Mouse (Mus musculus) lung, embryonic 14.5 days (tissue): Measurements from ENCODE around the gene Hist1h2ae. TPM values are rescaled to one million over a fixed set of nuclear protein-coding genes. Genes with fewer than 3 reads are reported as not detected.
A peak's percentile ranks its signal among the peaks of the same experiment; 100 is the strongest.

Experiments used
- ATAC-seq: fragments of 200-750 bp; cut with Nextera tagmentation; 2 replicates; pipeline ENCODE4 v1.8.0; 2017; ENCODE audit warnings: mild to moderate bottlenecking, moderate TSS enrichment, moderate library complexity; ENCODE audit not compliant: insufficient read depth
- DNase-seq: peaks from one replicate; pipeline ENCODE4 v3.0.0-alpha.2; 2015
- H3K27ac ChIP-seq: fragments of 300-500 bp; sonication (generic); 2 replicates; pipeline ENCODE4 v1.5.1; 2014; ENCODE audit warnings: low read depth, mild to moderate bottlenecking, moderate library complexity
- H3K27me3 ChIP-seq: fragments of 300-500 bp; sonication (generic); 2 replicates; pipeline ENCODE4 v1.6.1; 2014; ENCODE audit warnings: low read length, control low read depth; ENCODE audit not compliant: insufficient read depth
- H3K36me3 ChIP-seq: fragments of 300-500 bp; sonication (generic); 2 replicates; pipeline ENCODE4 v1.6.1; 2014; ENCODE audit warnings: control low read depth; ENCODE audit not compliant: insufficient read depth
- H3K4me1 ChIP-seq: fragments of 300-500 bp; sonication (generic); 2 replicates; pipeline ENCODE4 v1.6.1; 2014; ENCODE audit warnings: antibody characterized with exemption, control low read depth; ENCODE audit not compliant: insufficient read depth
- H3K4me2 ChIP-seq: fragments of 300-500 bp; sonication (generic); 2 replicates; pipeline ENCODE4 v1.6.1; 2014; ENCODE audit warnings: mild to moderate bottlenecking
- H3K4me3 ChIP-seq: fragments of 300-500 bp; sonication (generic); 2 replicates; pipeline ENCODE4 v1.5.1; 2014; ENCODE audit warnings: low read depth, low read length
- H3K9ac ChIP-seq: fragments of 300-500 bp; sonication (generic); 2 replicates; pipeline ENCODE4 v1.6.1; 2014
- H3K9me3 ChIP-seq: fragments of 300-500 bp; sonication (generic); 2 replicates; pipeline ENCODE4 v1.6.1; 2016; ENCODE audit warnings: low read depth, low read length, control low read depth
- CTCF ChIP-seq: IDR thresholded peaks from 2 replicates; pipeline ENCODE4 v1.5.1; 2016; ENCODE audit warnings: antibody characterized with exemption, low read depth
- WGBS: fragments of 180-500 bp; shearing (Covaris S2); extraction: QIAGEN DNeasy Blood & Tissue Kit; methylation state at CpG from one replicate; pipeline ENCODE4 v1.1.7; 2014; 5-methylcytosine and 5-hydroxymethylcytosine counted together
- microRNA-seq: library from miRNA; unstranded; fragments of <30 nt; microRNA quantifications from one replicate; pipeline ENCODE4, GENCODE M21; 2016; ENCODE audit warnings: borderline number of aligned reads
- polyA plus RNA-seq: library from polyadenylated mRNA; unstranded; fragments of >200 nt; fragmentation: Nextera tagmentation; extraction: Ambion mirVana; gene quantifications from 2 replicates; pipeline ENCODE4 v1.2.1, GENCODE M21; 2014

Gene Hist1h2ae
- polyA plus RNA-seq, 1 experiment from 2014 or later = 166 TPM

- 1% methylated on average over 10 of the region's 10 CpGs for WGBS
- ATAC-seq = no peak
- Histone ChIP-seq H3K4me1 (0 out of 2 replicates have a peak, but pooled peaks cover 10% of the 10 kb centered on the region), H3K27me3 (no peaks in the 10 kb centered on the region), H3K27ac (no peak overlapping the region), H3K9ac (peak overlapping the region; percentile 13; the same call in 1 of the 2 replicates), H3K4me3 (peak overlapping the region; percentile 36), H3K9me3 (no peaks in the 10 kb centered on the region), H3K36me3 (no peaks in the 10 kb centered on the region), H3K4me2 (peak overlapping the region; percentile 53)
- TF ChIP-seq CTCF = no peak
- DNase-seq = peak; percentile 74
Measured at GRCm38 (mm10) chr13:23525901-23526300, 45.1 kb downstream of the Hist1h2ae start.

- ATAC-seq (no peak; the same call in 1 of the 2 replicates), DNase-seq (peak; percentile 90)
- H3K36me3 ChIP-seq = no peaks in the 10 kb centered on the region
- H3K4me3 ChIP-seq = no peak overlapping the region
- H3K27me3 ChIP-seq = no peaks in the 10 kb centered on the region
- no peak overlapping the region for H3K9ac ChIP-seq
- no peaks in the 10 kb centered on the region for H3K9me3 ChIP-seq
- 0 out of 2 replicates have a peak, but pooled peaks cover 10% of the 10 kb centered on the region for H3K4me1 ChIP-seq
- 5% methylated on average over 5 of the region's 5 CpGs for WGBS
- peak; percentile 88 for TF ChIP-seq CTCF
- H3K27ac ChIP-seq = no peak overlapping the region
- H3K4me2 ChIP-seq = 0 out of 2 replicates have a peak overlapping the region, but pooled peaks have one; percentile 20
Measured at GRCm38 (mm10) chr13:23524654-23525053, 46.4 kb downstream of the Hist1h2ae start.

- TF ChIP-seq CTCF = no peak
- H3K4me1 ChIP-seq = 0 out of 2 replicates have a peak, but pooled peaks cover 10% of the 10 kb centered on the region
- no peak overlapping the region for H3K4me3 ChIP-seq
- no peak overlapping the region for H3K4me2 ChIP-seq
- H3K9me3 ChIP-seq = no peaks in the 10 kb centered on the region
- WGBS = 48% methylated on average over 5 of the region's 5 CpGs
- H3K27me3 ChIP-seq = no peaks in the 10 kb centered on the region
- no peak overlapping the region for H3K9ac ChIP-seq
- H3K27ac ChIP-seq = no peak overlapping the region
- DNase-seq (no peak), ATAC-seq (no peak)
- no peaks in the 10 kb centered on the region for H3K36me3 ChIP-seq
Measured at GRCm38 (mm10) chr13:23523976-23524375, 47.0 kb downstream of the Hist1h2ae start.

GRCm38 (mm10) chr13:23521703-23522102 is 49.3 kb downstream of the Hist1h2ae start:
- H3K27me3 ChIP-seq = no peaks in the 10 kb centered on the region
- peak; percentile 91 for DNase-seq
- H3K27ac ChIP-seq = no peak overlapping the region
- no peak for TF ChIP-seq CTCF
- no peaks in the 10 kb centered on the region for H3K9me3 ChIP-seq
- H3K4me3 ChIP-seq = peak overlapping the region; percentile 15
- WGBS = under 1% methylated on average over 14 of the region's 14 CpGs
- H3K36me3 ChIP-seq = no peaks in the 10 kb centered on the region
- H3K4me1 ChIP-seq = 0 out of 2 replicates have a peak, but pooled peaks cover 4% of the 10 kb centered on the region
- peak overlapping the region; percentile 53 for H3K4me2 ChIP-seq
- peak; percentile 49; the same call in 1 of the 2 replicates for ATAC-seq
- H3K9ac ChIP-seq = no peak overlapping the region

Small RNAs within 50 kb of the gene (microRNA-seq; reads per million reads assigned to microRNA genes)
- gene Gm44297 = not detected
- gene Gm44359 = not detected
- gene Gm44394 = not detected

Other genes starting within 250 kb of the Hist1h2ae start
- 54.5 and 59.3 TPM in 2 replicates for gene Zfp322a, start 202.0 kb downstream of the Hist1h2ae start, polyA plus RNA-seq
- 12.7 and 13.5 TPM in 2 replicates for gene Abt1, start 147.4 kb downstream of the Hist1h2ae start, polyA plus RNA-seq
- gene Btn1a1, start 105.3 kb downstream of the Hist1h2ae start, polyA plus RNA-seq = 0.07 and 0.18 TPM in 2 replicates
- gene Btn2a2, start 82.4 kb downstream of the Hist1h2ae start, polyA plus RNA-seq = 0.63 and 0.73 TPM in 2 replicates
- 7.1 and 7.6 TPM in 2 replicates for gene Hist1h4h, start 40.2 kb downstream of the Hist1h2ae start, polyA plus RNA-seq
- gene Hist1h2af, start 37.3 kb downstream of the Hist1h2ae start, polyA plus RNA-seq = 13.0 and 14.6 TPM in 2 replicates
- gene Hist1h3g, start 35.8 kb downstream of the Hist1h2ae start, polyA plus RNA-seq = 6.6 and 7.5 TPM in 2 replicates
- 1.0 and 1.8 TPM in 2 replicates for gene Hist1h2bh, start 27.8 kb downstream of the Hist1h2ae start, polyA plus RNA-seq
- gene Hist1h3f, start 27.2 kb downstream of the Hist1h2ae start, polyA plus RNA-seq = 2.0 and 2.6 TPM in 2 replicates
- 1.4 and 2.7 TPM in 2 replicates for gene Hist1h4f, start 19.6 kb downstream of the Hist1h2ae start, polyA plus RNA-seq
- 0.87 and 0.99 TPM in 2 replicates for gene Hist1h1d, start 18.0 kb downstream of the Hist1h2ae start, polyA plus RNA-seq
- gene Hist1h3e, start 8.9 kb downstream of the Hist1h2ae start, polyA plus RNA-seq = 8.2 and 10.6 TPM in 2 replicates
- 14.9 TPM in 2 replicates for gene Hist1h2bg, start 176 bp upstream of the Hist1h2ae start, polyA plus RNA-seq
- 7.8 and 12.2 TPM in 2 replicates for gene Hist1h2bf, start 3.0 kb upstream of the Hist1h2ae start, polyA plus RNA-seq
- gene Hist1h2ad, start 3.2 kb upstream of the Hist1h2ae start, polyA plus RNA-seq = 4.2 and 4.9 TPM in 2 replicates
- gene Hist1h3d, start 4.5 kb upstream of the Hist1h2ae start, polyA plus RNA-seq = 10.0 and 13.9 TPM in 2 replicates
- gene Hist1h4d, start 10.4 kb upstream of the Hist1h2ae start, polyA plus RNA-seq = 144 and 147 TPM in 2 replicates
- 2.5 and 3.0 TPM in 2 replicates for gene Hist1h2be, start 49.9 kb upstream of the Hist1h2ae start, polyA plus RNA-seq
- 22.6 and 25.7 TPM in 2 replicates for gene Hist1h1e, start 51.3 kb upstream of the Hist1h2ae start, polyA plus RNA-seq
- 1.5 and 2.1 TPM in 2 replicates for gene Hist1h2ac, start 112.7 kb upstream of the Hist1h2ae start, polyA plus RNA-seq
- 52.9 and 55.1 TPM in 2 replicates for gene Hist1h2bc, start 113.0 kb upstream of the Hist1h2ae start, polyA plus RNA-seq
- not detected in 2 replicates for gene Hist1h1t, start 124.6 kb upstream of the Hist1h2ae start, polyA plus RNA-seq
- gene Hist1h4c, start 127.2 kb upstream of the Hist1h2ae start, polyA plus RNA-seq = 11.2 and 11.4 TPM in 2 replicates
- gene Hfe, start 139.6 kb upstream of the Hist1h2ae start, polyA plus RNA-seq = 8.4 and 12.1 TPM in 2 replicates
- gene Hist1h1c, start 167.6 kb upstream of the Hist1h2ae start, polyA plus RNA-seq = 30.5 and 32.3 TPM in 2 replicates
- gene Hist1h3c, start 174.4 kb upstream of the Hist1h2ae start, polyA plus RNA-seq = 11.3 and 16.9 TPM in 2 replicates
- gene Hist1h2bb, start 175.5 kb upstream of the Hist1h2ae start, polyA plus RNA-seq = 1.6 and 4.0 TPM in 2 replicates
- 70.8 and 71.5 TPM in 2 replicates for gene Hist1h2ab, start 179.9 kb upstream of the Hist1h2ae start, polyA plus RNA-seq
- gene Hist1h3b, start 181.0 kb upstream of the Hist1h2ae start, polyA plus RNA-seq = 18.4 and 18.7 TPM in 2 replicates
- 4.3 and 7.5 TPM in 2 replicates for gene Hist1h4b, start 185.8 kb upstream of the Hist1h2ae start, polyA plus RNA-seq
- 0.66 TPM in 1 of 2 replicates, not detected in the other for gene Hist1h4a, start 190.0 kb upstream of the Hist1h2ae start, polyA plus RNA-seq
- gene Hist1h3a, start 191.2 kb upstream of the Hist1h2ae start, polyA plus RNA-seq = 7.4 and 9.2 TPM in 2 replicates
- 5.2 and 5.5 TPM in 2 replicates for gene Hist1h1a, start 192.4 kb upstream of the Hist1h2ae start, polyA plus RNA-seq
- gene Trim38, start 198.7 kb upstream of the Hist1h2ae start, polyA plus RNA-seq = 0.12 TPM in 1 of 2 replicates, not detected in the other
- gene Slc17a2, start 235.8 kb upstream of the Hist1h2ae start, polyA plus RNA-seq = 0.08 TPM in 1 of 2 replicates, not detected in the other